Mouse (Mus musculus) midbrain, embryonic 14.5 days (tissue): ENCODE results near the gene Slc25a25. TPM values are rescaled to one million over a fixed set of nuclear protein-coding genes. Genes with fewer than 3 reads are reported as not detected.
"Not testable (repeated sequence)": the region's sequence is repeated elsewhere in the genome, so short reads cannot be mapped to it uniquely, and the experiment has no call there.

ENCODE experiments used
- ATAC-seq: fragments of 200-750 bp; cut with Nextera tagmentation; 2 replicates; pipeline ENCODE4 v1.8.0; 2017; ENCODE audit warnings: moderate number of reproducible peaks, moderate library complexity; ENCODE audit not compliant: low FRiP score, low TSS enrichment
- DNase-seq: peaks from one replicate; pipeline ENCODE4 v3.0.0-alpha.2; 2015
- H3K27ac ChIP-seq: fragments of 300-500 bp; sonication (generic); replicated peaks from 2 replicates; pipeline ENCODE4 v1.5.1; 2014; ENCODE audit warnings: mild to moderate bottlenecking, low read depth, low read length, moderate library complexity
- H3K27me3 ChIP-seq: fragments of 300-500 bp; sonication (generic); 2 replicates; pipeline ENCODE4 v1.6.1; 2014; ENCODE audit warnings: low read length, control low read depth, mixed read lengths; ENCODE audit not compliant: control insufficient read depth, insufficient read depth
- H3K36me3 ChIP-seq: fragments of 300-500 bp; sonication (generic); 2 replicates; pipeline ENCODE4 v1.6.1; 2014; ENCODE audit warnings: low read length, control low read depth; ENCODE audit not compliant: control insufficient read depth, insufficient read depth
- H3K4me1 ChIP-seq: fragments of 300-500 bp; sonication (generic); 2 replicates; pipeline ENCODE4 v1.6.1; 2014; ENCODE audit warnings: mild to moderate bottlenecking, antibody characterized with exemption, low read length, control low read depth; ENCODE audit not compliant: control insufficient read depth, insufficient read depth
- H3K4me2 ChIP-seq: fragments of 300-500 bp; sonication (generic); 2 replicates; pipeline ENCODE4 v1.6.1; 2014; ENCODE audit warnings: mild to moderate bottlenecking, low read length, moderate library complexity
- H3K4me3 ChIP-seq: fragments of 300-500 bp; sonication (generic); replicated peaks from 2 replicates; pipeline ENCODE4 v1.5.1; 2014; ENCODE audit warnings: low read depth, low read length
- H3K9ac ChIP-seq: fragments of 300-500 bp; sonication (generic); replicated peaks from 2 replicates; pipeline ENCODE4 v1.6.1; 2014; ENCODE audit warnings: mild to moderate bottlenecking, low read length, moderate library complexity
- H3K9me3 ChIP-seq: fragments of 300-500 bp; sonication (generic); 2 replicates; pipeline ENCODE4 v1.6.1; 2016; ENCODE audit warnings: low read length, control low read depth, mixed read lengths; ENCODE audit not compliant: control insufficient read depth
- WGBS: fragments of 180-500 bp; shearing (Covaris S2); extraction: QIAGEN DNeasy Blood & Tissue Kit; methylation state at CpG from one replicate; pipeline ENCODE4 v1.1.7; 2014; 5-methylcytosine and 5-hydroxymethylcytosine counted together
- polyA plus RNA-seq: library from polyadenylated mRNA; unstranded; fragments of >200 nt; fragmentation: Nextera tagmentation; extraction: Ambion mirVana; gene quantifications from 2 replicates; pipeline ENCODE4 v1.2.1, GENCODE M21; 2014

Gene Slc25a25
- polyA plus RNA-seq, 1 experiment from 2014 or later = 41.5 TPM

GRCm38 (mm10) chr2:32488679-32489078, 37.4 kb upstream of the Slc25a25 start:
- Histone ChIP-seq H3K9me3 (no peaks in the 10 kb centered on the region), H3K9ac (no peak overlapping the region), H3K4me2 (no peak overlapping the region), H3K4me3 (no peak overlapping the region), H3K27me3 (no peaks in the 10 kb centered on the region), H3K27ac (no peak overlapping the region), H3K4me1 (no peaks in the 10 kb centered on the region), H3K36me3 (no peaks in the 10 kb centered on the region)
- peak; percentile 92 for DNase-seq
- ATAC-seq = no peak
- WGBS = 1% methylated on average over 5 of the region's 5 CpGs

GRCm38 (mm10) chr2:32487124-32487623, 35.9 kb upstream of the Slc25a25 start:
- no peak overlapping the region for H3K27ac ChIP-seq
- H3K9ac ChIP-seq = no peak overlapping the region
- H3K4me3 ChIP-seq = no peak overlapping the region
- H3K27me3 ChIP-seq = no peaks in the 10 kb centered on the region
- ATAC-seq (peak; percentile 46; the same call in 1 of the 2 replicates), DNase-seq (peak; percentile 93)
- 8% methylated on average over 6 of the region's 6 CpGs for WGBS
- no peaks in the 10 kb centered on the region for H3K36me3 ChIP-seq
- H3K9me3 ChIP-seq = no peaks in the 10 kb centered on the region
- H3K4me1 ChIP-seq = no peaks in the 10 kb centered on the region
- H3K4me2 ChIP-seq = no peak overlapping the region

- ATAC-seq (no peak), DNase-seq (no peak)
- Histone ChIP-seq H3K36me3 (no peaks in the 10 kb centered on the region), H3K4me2 (no peak overlapping the region), H3K4me3 (no peak overlapping the region), H3K27ac (no peak overlapping the region), H3K4me1 (no peaks in the 10 kb centered on the region), H3K27me3 (no peaks in the 10 kb centered on the region), H3K9me3 (no peaks in the 10 kb centered on the region), H3K9ac (no peak overlapping the region)
- WGBS = 94% methylated on average over 9 of the region's 9 CpGs
These were observed 34.9 kb upstream of the Slc25a25 start for GRCm38 (mm10) chr2:32486155-32486554.

GRCm38 (mm10) chr2:32485751-32486150, 34.5 kb upstream of the Slc25a25 start:
- H3K36me3 ChIP-seq = no peaks in the 10 kb centered on the region
- H3K4me1 ChIP-seq = no peaks in the 10 kb centered on the region
- no peak overlapping the region for H3K9ac ChIP-seq
- no peaks in the 10 kb centered on the region for H3K9me3 ChIP-seq
- ATAC-seq (no peak), DNase-seq (no peak)
- no peak overlapping the region for H3K4me3 ChIP-seq
- H3K27ac ChIP-seq = no peak overlapping the region
- H3K4me2 ChIP-seq = no peak overlapping the region
- WGBS = 91% methylated on average over 4 of the region's 4 CpGs
- H3K27me3 ChIP-seq = no peaks in the 10 kb centered on the region

- 90% methylated on average over 6 of the region's 6 CpGs for WGBS
These were observed 33.7 kb upstream of the Slc25a25 start for GRCm38 (mm10) chr2:32484933-32485332.

GRCm38 (mm10) chr2:32483179-32483875, 32.1 kb upstream of the Slc25a25 start:
- DNase-seq (no peak), ATAC-seq (no peak)
- H3K27me3 ChIP-seq = no peaks in the 10 kb centered on the region
- H3K9me3 ChIP-seq = no peaks in the 10 kb centered on the region
- no peak overlapping the region for H3K9ac ChIP-seq
- H3K27ac ChIP-seq = no peak overlapping the region
- H3K4me1 ChIP-seq = no peaks in the 10 kb centered on the region
- no peaks in the 10 kb centered on the region for H3K36me3 ChIP-seq
- WGBS = 78% methylated on average over 9 of the region's 9 CpGs
- H3K4me2 ChIP-seq = no peak overlapping the region
- no peak overlapping the region for H3K4me3 ChIP-seq

More at GRCm38 (mm10) chr2:32484933-32485332, 33.7 kb upstream of the Slc25a25 start:
- ATAC-seq = no peak
- Histone ChIP-seq H3K27me3 (no peaks in the 10 kb centered on the region), H3K36me3 (no peaks in the 10 kb centered on the region), H3K4me2 (no peak overlapping the region), H3K9ac (no peak overlapping the region), H3K27ac (no peak overlapping the region), H3K4me3 (no peak overlapping the region), H3K9me3 (no peaks in the 10 kb centered on the region), H3K4me1 (no peaks in the 10 kb centered on the region)
- DNase-seq = no peak

- Histone ChIP-seq H3K9ac (no peak overlapping the region), H3K36me3 (no peaks in the 10 kb centered on the region), H3K4me1 (no peaks in the 10 kb centered on the region), H3K27ac (no peak overlapping the region), H3K4me2 (no peak overlapping the region), H3K4me3 (no peak overlapping the region), H3K27me3 (no peaks in the 10 kb centered on the region), H3K9me3 (no peaks in the 10 kb centered on the region)
- DNase-seq = no peak
- ATAC-seq = no peak
- 94% methylated on average over 8 of the region's 8 CpGs for WGBS
These were observed 31.1 kb upstream of the Slc25a25 start for GRCm38 (mm10) chr2:32482351-32482750.

- H3K4me3 ChIP-seq, H3K27me3 ChIP-seq, DNase-seq, H3K36me3 ChIP-seq, H3K9ac ChIP-seq, H3K4me2 ChIP-seq, H3K27ac ChIP-seq, H3K9me3 ChIP-seq, ATAC-seq, H3K4me1 ChIP-seq: not testable (repeated sequence)
- WGBS = 90% methylated on average over 4 of the region's 9 CpGs
These were observed 24.1 kb upstream of the Slc25a25 start for GRCm38 (mm10) chr2:32475361-32475760.

GRCm38 (mm10) chr2:32471681-32472061, 20.4 kb upstream of the Slc25a25 start:
- Histone ChIP-seq H3K4me1 (no peaks in the 10 kb centered on the region), H3K36me3 (no peaks in the 10 kb centered on the region), H3K27ac (no peak overlapping the region), H3K9me3 (no peaks in the 10 kb centered on the region), H3K27me3 (no peaks in the 10 kb centered on the region), H3K4me2 (no peak overlapping the region), H3K4me3 (no peak overlapping the region), H3K9ac (no peak overlapping the region)
- WGBS = 76% methylated on average over 6 of the region's 6 CpGs
- ATAC-seq = no peak
- no peak for DNase-seq
